Mouse (Mus musculus): ENCODE data around the gene Foxp1.

The Foxp1 gene

GRCm38 (mm10) chr6:99519806-99520675 is 2.5 kb downstream of the Foxp1 start:
- DNase-seq, result peak; percentile 41

- no peak for DNase-seq
Observed at GRCm38 (mm10) chr6:99519052-99519451, 3.5 kb downstream of the Foxp1 start.

GRCm38 (mm10) chr6:99515667-99516199 is 6.8 kb downstream of the Foxp1 start:
- DNase-seq, result no peak

GRCm38 (mm10) chr6:99511862-99512261 is 10.7 kb downstream of the Foxp1 start:
- DNase-seq, result no peak

- no peak for DNase-seq
Observed at GRCm38 (mm10) chr6:99509189-99509592, 13.3 kb downstream of the Foxp1 start.

- no peak for DNase-seq
Observed at GRCm38 (mm10) chr6:99506816-99507215, 15.7 kb downstream of the Foxp1 start.

GRCm38 (mm10) chr6:99503741-99504140 is 18.8 kb downstream of the Foxp1 start:
- DNase-seq, result no peak

- DNase-seq, result no peak
Observed at GRCm38 (mm10) chr6:99502727-99503126, 19.8 kb downstream of the Foxp1 start.

- DNase-seq, result no peak
Observed at GRCm38 (mm10) chr6:99502314-99502713, 20.2 kb downstream of the Foxp1 start.

- no peak for DNase-seq
Observed at GRCm38 (mm10) chr6:99500570-99501270, 21.8 kb downstream of the Foxp1 start.

- no peak for DNase-seq
Observed at GRCm38 (mm10) chr6:99498082-99498481, 24.4 kb downstream of the Foxp1 start.

GRCm38 (mm10) chr6:99496114-99496513 is 26.4 kb downstream of the Foxp1 start:
- no peak for DNase-seq

- no peak for DNase-seq
Observed at GRCm38 (mm10) chr6:99492937-99493336, 29.6 kb downstream of the Foxp1 start.

- no peak for DNase-seq
Observed at GRCm38 (mm10) chr6:99491979-99492544, 30.5 kb downstream of the Foxp1 start.

GRCm38 (mm10) chr6:99491146-99491545 is 31.4 kb downstream of the Foxp1 start:
- no peak for DNase-seq

- no peak for DNase-seq
Observed at GRCm38 (mm10) chr6:99489900-99490648, 32.4 kb downstream of the Foxp1 start.

GRCm38 (mm10) chr6:99489423-99489822 is 33.1 kb downstream of the Foxp1 start:
- no peak for DNase-seq

- no peak for DNase-seq
Observed at GRCm38 (mm10) chr6:99485884-99486640, 36.5 kb downstream of the Foxp1 start.

GRCm38 (mm10) chr6:99485217-99485883 is 37.2 kb downstream of the Foxp1 start:
- peak; percentile 55 for DNase-seq

- no peak for DNase-seq
Observed at GRCm38 (mm10) chr6:99484884-99485216, 37.7 kb downstream of the Foxp1 start.

GRCm38 (mm10) chr6:99484197-99484725 is 38.3 kb downstream of the Foxp1 start:
- DNase-seq, result no peak

All from right cerebral cortex, postnatal 14 days (tissue).